Comparison of ENCODE assay signal across 28 mouse cellular contexts in genomic region chr19:12026606-12027005, GRCm38 (mm10). TPM values are rescaled to one million over a fixed set of nuclear protein-coding genes. Genes with fewer than 3 reads are reported as not detected.
DNase-seq lines count a peak whose midpoint lies in the region; ATAC-seq lines count a peak whose summit lies in the region.
"Had no signal": no experiment of that assay in that cellular context is flagged by ENCODE, and none has a peak within 500 bp of the region (broad histone marks: within the 10 kb centered on the region; RNA-seq: fewer than 3 reads in every experiment).

No protein-coding gene starts in this region.

- 0% methylated on average over 2 of the region's 2 CpGs for WGBS in macrophage (ENCODE audit: missing documents)

- H3K36me3 ChIP-seq in macrophage (ENCODE audit: inconsistent target): no peaks in the 10 kb centered on the region
- H3K36me3 ChIP-seq: embryonic facial prominence, embryonic 12.5 days; heart, embryonic 12.5 days; limb, embryonic 10.5 days; liver, embryonic 13.5 days; stomach, embryonic 15.5 days had no signal

- no peaks in the 10 kb centered on the region for H3K79me2 ChIP-seq in macrophage (ENCODE audit: inconsistent target)

- H3K27ac ChIP-seq in macrophage: peak overlapping the region; percentile 70
- H3K27ac ChIP-seq: embryonic facial prominence, embryonic 12.5 days; hindbrain, postnatal 0 days; limb, embryonic 10.5 days; liver, embryonic 13.5 days; stomach, embryonic 15.5 days had no signal

- intact Hi-C loops in gastrocnemius, postnatal 36 days (cut with DNase I): no loop called here

- DNase-seq in layer of hippocampus, adult 9-11 months: peak; percentile 55
- DNase-seq in layer of hippocampus, adult 9-10 months (ENCODE audit: low spot score): no peak
- DNase-seq in CD4-positive helper T cell, adult 2 months (ENCODE audit: low read depth, low spot score): peak; percentile 72
- DNase-seq in gastrocnemius, postnatal 36 days: no peak
- no peak for DNase-seq in adrenal gland, adult 18-20 months (ENCODE audit: low spot score in 2 of 2)
- DNase-seq: adrenal gland, postnatal 14 days; cerebellum, adult 8-10 months; heart, postnatal 36 days; kidney, adult 2 months; kidney, postnatal 25 days; liver, embryonic 13.5 days; right cerebral cortex, adult 18-20 months had no signal

- H3K4me3 ChIP-seq in macrophage (ENCODE audit: inconsistent target): no peak overlapping the region
- H3K4me3 ChIP-seq: embryonic facial prominence, embryonic 12.5 days; heart, embryonic 12.5 days; limb, embryonic 10.5 days; liver, embryonic 13.5 days; stomach, embryonic 15.5 days had no signal

- peak; percentile 88 for ATAC-seq in activated CD4-positive, CD25-positive, alpha-beta regulatory T cell, adult 4 months
- ATAC-seq: hindbrain, postnatal 0 days; midbrain, embryonic 16.5 days had no signal

RNA-seq across cellular contexts. Expression of gene Olfr1423, which starts 14.5 kb away (rescaled TPM):
- under 1 TPM in 1 of 2 experiments, not detected in 1; 0.05 TPM for polyA plus RNA-seq in activated CD4-positive, CD25-positive, alpha-beta regulatory T cell, adult 4 months (2017; shearing (Covaris generic))
- not detected for total RNA-seq in macrophage (2018; cell fraction: chromatin; rRNA removed)
- total RNA-seq in macrophage (2018; cell fraction: cytosol; rRNA removed): not detected
- not detected for total RNA-seq in macrophage (2018; cell fraction: nucleus; rRNA removed)
- not detected in 3 replicates for polyA plus RNA-seq in macrophage (2018)
- not detected for total RNA-seq in gastrocnemius, postnatal 36 days (2021)
- not detected for total RNA-seq in adrenal gland, adult 18-20 months (2021)
- total RNA-seq: adrenal gland, postnatal 14 days; gastrocnemius, postnatal 4 days; heart, postnatal 36 days; hindbrain, postnatal 0 days; megakaryocyte-erythroid progenitor cell, adult 5-6 weeks had no signal
- polyA plus RNA-seq: cortical plate, adult 2 months; embryonic facial prominence, embryonic 12.5 days; heart, embryonic 12.5 days; hindbrain, postnatal 0 days; kidney, adult 2 months; lung, embryonic 16.5 days; midbrain, embryonic 16.5 days; neural tube, embryonic 11.5 days; stomach, embryonic 15.5 days; urinary bladder, adult 2 months had no signal

RNA-seq across cellular contexts. Expression of gene Olfr1424, which starts 35.9 kb away (rescaled TPM):
- not detected for polyA plus RNA-seq in activated CD4-positive, CD25-positive, alpha-beta regulatory T cell, adult 4 months (2017; shearing (Covaris generic))
- not detected for total RNA-seq in macrophage (2018; cell fraction: chromatin; rRNA removed)
- total RNA-seq in macrophage (2018; cell fraction: cytosol; rRNA removed): not detected
- not detected for total RNA-seq in macrophage (2018; cell fraction: nucleus; rRNA removed)
- polyA plus RNA-seq in macrophage (2018): not detected in 3 replicates
- total RNA-seq in gastrocnemius, postnatal 36 days (2021): not detected
- total RNA-seq in adrenal gland, adult 18-20 months (2021): not detected
- total RNA-seq: adrenal gland, postnatal 14 days; gastrocnemius, postnatal 4 days; heart, postnatal 36 days; hindbrain, postnatal 0 days; megakaryocyte-erythroid progenitor cell, adult 5-6 weeks; MEL had no signal
- polyA plus RNA-seq: C2C12; cortical plate, adult 2 months; embryonic facial prominence, embryonic 12.5 days; heart, embryonic 12.5 days; hindbrain, postnatal 0 days; kidney, adult 2 months; limb, embryonic 10.5 days; liver, embryonic 13.5 days; lung, embryonic 16.5 days; midbrain, embryonic 16.5 days; neural tube, embryonic 11.5 days; stomach, embryonic 15.5 days; urinary bladder, adult 2 months had no signal

RNA-seq across cellular contexts. Expression of gene Olfr1425, which starts 50.9 kb away (rescaled TPM):
- polyA plus RNA-seq in activated CD4-positive, CD25-positive, alpha-beta regulatory T cell, adult 4 months (2017; shearing (Covaris generic)): not detected
- not detected for total RNA-seq in macrophage (2018; cell fraction: chromatin; rRNA removed)
- not detected for total RNA-seq in macrophage (2018; cell fraction: cytosol; rRNA removed)
- total RNA-seq in macrophage (2018; cell fraction: nucleus; rRNA removed): not detected
- not detected in 3 replicates for polyA plus RNA-seq in macrophage (2018)
- total RNA-seq in gastrocnemius, postnatal 36 days (2021): not detected
- not detected for total RNA-seq in adrenal gland, adult 18-20 months (2021)
- total RNA-seq: adrenal gland, postnatal 14 days; gastrocnemius, postnatal 4 days; heart, postnatal 36 days; hindbrain, postnatal 0 days; megakaryocyte-erythroid progenitor cell, adult 5-6 weeks; MEL had no signal
- polyA plus RNA-seq: C2C12; cortical plate, adult 2 months; embryonic facial prominence, embryonic 12.5 days; heart, embryonic 12.5 days; hindbrain, postnatal 0 days; kidney, adult 2 months; limb, embryonic 10.5 days; liver, embryonic 13.5 days; lung, embryonic 16.5 days; midbrain, embryonic 16.5 days; neural tube, embryonic 11.5 days; stomach, embryonic 15.5 days; urinary bladder, adult 2 months had no signal

Comparison
In these comparisons a context has a peak if more than half of its experiments do, and no peak if none do; other contexts are left out.
1. DNase-seq: peak in layer of hippocampus, adult 9-11 months (single experiment) and CD4-positive helper T cell, adult 2 months (single experiment); none in layer of hippocampus, adult 9-10 months (single experiment), gastrocnemius, postnatal 36 days (0 of 2) and adrenal gland, adult 18-20 months (0 of 2).